Mouse (Mus musculus) cerebellum, adult 2 months (tissue): ENCODE measurements around the gene Eno3. TPM values are rescaled to one million over a fixed set of nuclear protein-coding genes. Genes with fewer than 3 reads are reported as not detected.

Experiments used
- DNase-seq, 2 experiments: peaks; one replicate each; pipeline ENCODE4 v3.0.0; 2021
- H3K27ac ChIP-seq: fragments of 200-500 bp; 2 replicates; pipeline ENCODE4 v1.5.1; 2012; ENCODE audit warnings: low read length, control low read depth, inconsistent platforms; ENCODE audit not compliant: insufficient read depth
- H3K27me3 ChIP-seq: fragments of 200-500 bp; 2 replicates; pipeline ENCODE4 v1.6.1; 2012; ENCODE audit warnings: inconsistent platforms, mild to moderate bottlenecking, low read length, moderate library complexity; ENCODE audit not compliant: control insufficient read depth, insufficient read depth
- H3K4me1 ChIP-seq: fragments of 200-500 bp; 2 replicates; pipeline ENCODE4 v1.6.1; 2011; ENCODE audit warnings: low read length; ENCODE audit not compliant: control insufficient read depth, insufficient read depth
- H3K4me3 ChIP-seq: fragments of 200-500 bp; replicated peaks from 2 replicates; pipeline ENCODE3; 2011; ENCODE audit warnings: mild to moderate bottlenecking, low read depth, low read length, control low read depth; ENCODE audit not compliant: insufficient read depth
- CTCF ChIP-seq: fragments of 200-500 bp; IDR thresholded peaks from 2 replicates; pipeline ENCODE4 v1.5.1; 2011; ENCODE audit warnings: low read depth, mild to moderate bottlenecking, control low read depth, low read length, moderate library complexity, borderline replicate concordance; ENCODE audit not compliant: insufficient read depth
- POLR2A ChIP-seq: fragments of 200-500 bp; IDR thresholded peaks from 2 replicates; pipeline ENCODE4 v1.6.1; 2011; ENCODE audit warnings: low read length, control low read depth, borderline replicate concordance; ENCODE audit not compliant: insufficient read depth
- WGBS: fragments of 180-500 bp; shearing (Covaris S2); methylation state at CpG from one replicate; pipeline ENCODE4 v1.1.7; 2018; 5-methylcytosine and 5-hydroxymethylcytosine counted together
- polyA plus RNA-seq: library from polyadenylated mRNA; depleted of rRNA; stranded (reverse); fragments of >200 nt; gene quantifications from 2 replicates; pipeline ENCODE4 v1.2.3, GENCODE M21; 2012

Gene Eno3
- polyA plus RNA-seq, 1 experiment: 35.0 TPM

DNA sequence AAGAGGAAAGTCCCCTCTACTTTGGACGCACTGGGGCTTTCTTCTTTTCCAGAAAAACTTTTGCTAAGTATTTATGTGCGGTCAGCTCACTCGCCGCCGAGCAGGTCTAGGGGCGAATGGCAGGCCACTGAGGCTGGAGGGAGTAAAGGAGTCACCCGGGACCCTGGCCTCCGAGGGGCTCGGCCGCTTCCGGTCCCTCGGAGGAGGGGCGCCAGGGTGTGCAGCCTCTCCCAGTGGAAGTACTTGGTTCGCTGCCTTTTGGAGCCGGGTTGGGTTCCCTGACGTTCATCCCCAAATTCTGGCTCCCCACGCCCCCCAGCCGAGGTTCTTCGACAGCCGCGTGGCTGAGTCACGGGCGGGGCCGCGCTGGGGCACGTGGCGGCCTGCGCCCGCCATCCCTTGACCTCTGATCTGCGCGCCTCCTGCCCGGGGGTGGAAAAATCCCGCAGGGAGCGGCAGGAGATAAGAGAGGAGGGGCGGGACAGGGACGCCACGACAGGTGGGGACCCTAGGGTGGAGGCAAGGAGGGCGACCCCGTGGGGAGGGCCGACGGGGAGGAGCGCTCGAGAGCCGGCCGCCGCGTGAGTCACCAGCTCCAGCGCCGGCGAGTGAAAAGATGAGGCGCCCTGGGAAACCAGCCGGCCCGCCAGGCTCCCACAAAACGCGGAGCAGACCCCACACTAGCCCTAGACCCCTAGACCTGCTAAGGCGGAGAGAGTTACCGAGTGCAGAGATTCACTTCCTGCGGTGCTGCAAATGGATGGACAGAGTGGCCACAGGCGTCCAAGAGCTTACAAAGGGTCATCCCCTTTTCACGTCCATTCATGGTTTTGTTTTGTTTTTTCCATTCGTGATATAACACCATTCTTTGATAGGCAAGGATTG is 1.2 kb upstream of the Eno3 start:
- TF ChIP-seq CTCF: no peak
- no peak for TF ChIP-seq POLR2A
- Histone ChIP-seq H3K27ac (peak overlapping the region; percentile 70; the same call in 1 of the 2 replicates), H3K4me1 (peaks cover 9% of the 10 kb centered on the region), H3K27me3 (no peaks in the 10 kb centered on the region), H3K4me3 (peak overlapping the region; percentile 99)
- DNase-seq: peak in 1 of 2 experiments; percentile 54
- WGBS: 1% methylated on average over 61 of the region's 61 CpGs

GRCm38 (mm10) chr11:70656456-70656927 is 510 bp upstream of the Eno3 start:
- peak in 1 of 2 experiments; percentile 42 for DNase-seq
- Histone ChIP-seq H3K4me3 (peak overlapping the region; percentile 99), H3K4me1 (peaks cover 9% of the 10 kb centered on the region), H3K27me3 (no peaks in the 10 kb centered on the region), H3K27ac (no peak overlapping the region)
- TF ChIP-seq CTCF: no peak
- TF ChIP-seq POLR2A: no peak
- WGBS: 19% methylated on average over 16 of the region's 16 CpGs

DNA sequence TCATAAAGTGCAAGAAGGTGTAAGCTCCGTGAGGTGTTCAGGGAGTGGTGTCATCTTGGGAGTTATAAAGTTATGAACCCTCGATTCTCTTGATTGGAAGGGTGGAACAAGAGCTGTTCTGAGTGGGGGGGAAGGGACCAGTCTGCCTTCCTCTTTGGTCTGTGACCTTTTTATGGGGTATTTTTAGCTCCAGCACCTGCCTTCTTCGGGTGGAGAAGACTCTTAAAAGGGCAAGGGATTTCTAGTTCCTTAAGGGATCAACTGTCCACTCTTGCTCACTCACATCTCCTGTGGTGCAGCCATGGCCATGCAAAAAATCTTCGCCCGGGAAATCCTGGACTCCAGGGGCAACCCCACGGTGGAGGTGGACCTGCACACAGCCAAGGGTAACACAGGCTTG is 571 bp downstream of the Eno3 start:
- DNase-seq: no peak
- no peak overlapping the region for H3K4me3 ChIP-seq
- peaks cover 9% of the 10 kb centered on the region for H3K4me1 ChIP-seq
- TF ChIP-seq POLR2A: no peak
- no peak for TF ChIP-seq CTCF
- WGBS: 39% methylated on average over 6 of the region's 6 CpGs
- H3K27me3 ChIP-seq: no peaks in the 10 kb centered on the region
- H3K27ac ChIP-seq: no peak overlapping the region

GRCm38 (mm10) chr11:70657991-70658390 is 989 bp downstream of the Eno3 start:
- H3K4me3 ChIP-seq: no peak overlapping the region
- WGBS: 61% methylated on average over 9 of the region's 9 CpGs
- peaks cover 6% of the 10 kb centered on the region for H3K4me1 ChIP-seq
- no peaks in the 10 kb centered on the region for H3K27me3 ChIP-seq
- TF ChIP-seq POLR2A (no peak), CTCF (no peak)
- no peak overlapping the region for H3K27ac ChIP-seq
- DNase-seq: no peak

DNA sequence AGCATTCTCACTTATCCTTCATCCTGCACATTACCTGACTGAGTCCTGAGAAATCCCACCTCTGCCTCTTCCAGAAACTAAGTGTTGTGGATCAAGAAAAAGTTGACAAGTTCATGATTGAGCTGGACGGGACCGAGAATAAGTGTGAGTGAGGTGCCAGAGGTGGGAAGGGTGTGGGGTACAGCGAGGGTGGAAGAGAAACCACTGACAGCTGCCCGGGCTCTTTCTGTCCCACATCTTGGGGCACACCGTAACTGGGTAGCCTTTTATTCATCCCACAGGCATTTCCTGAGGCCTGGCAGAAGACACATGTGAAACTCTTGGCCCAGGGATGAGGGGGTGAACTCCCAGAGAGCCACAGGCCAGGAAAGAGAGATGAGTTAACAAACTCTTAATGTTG is 1.5 kb downstream of the Eno3 start:
- H3K27me3 ChIP-seq: no peaks in the 10 kb centered on the region
- 89% methylated on average over 5 of the region's 5 CpGs for WGBS
- no peak overlapping the region for H3K4me3 ChIP-seq
- H3K27ac ChIP-seq: no peak overlapping the region
- DNase-seq: no peak
- peaks cover 6% of the 10 kb centered on the region for H3K4me1 ChIP-seq
- no peak for TF ChIP-seq POLR2A

- Histone ChIP-seq H3K4me3 (no peak overlapping the region), H3K4me1 (peaks cover 6% of the 10 kb centered on the region), H3K27me3 (no peaks in the 10 kb centered on the region), H3K27ac (no peak overlapping the region)
- TF ChIP-seq POLR2A (no peak), CTCF (no peak)
- 76% methylated on average over 8 of the region's 8 CpGs for WGBS
- DNase-seq: no peak
Observed at GRCm38 (mm10) chr11:70658942-70659341, 1.9 kb downstream of the Eno3 start.

- Histone ChIP-seq H3K4me1 (peaks cover 6% of the 10 kb centered on the region), H3K27me3 (no peaks in the 10 kb centered on the region), H3K4me3 (no peak overlapping the region), H3K27ac (no peak overlapping the region)
- no peak for DNase-seq
- WGBS: 89% methylated on average over 8 of the region's 8 CpGs
- TF ChIP-seq POLR2A (no peak), CTCF (no peak)
Observed at GRCm38 (mm10) chr11:70660571-70660970, 3.6 kb downstream of the Eno3 start.

DNA sequence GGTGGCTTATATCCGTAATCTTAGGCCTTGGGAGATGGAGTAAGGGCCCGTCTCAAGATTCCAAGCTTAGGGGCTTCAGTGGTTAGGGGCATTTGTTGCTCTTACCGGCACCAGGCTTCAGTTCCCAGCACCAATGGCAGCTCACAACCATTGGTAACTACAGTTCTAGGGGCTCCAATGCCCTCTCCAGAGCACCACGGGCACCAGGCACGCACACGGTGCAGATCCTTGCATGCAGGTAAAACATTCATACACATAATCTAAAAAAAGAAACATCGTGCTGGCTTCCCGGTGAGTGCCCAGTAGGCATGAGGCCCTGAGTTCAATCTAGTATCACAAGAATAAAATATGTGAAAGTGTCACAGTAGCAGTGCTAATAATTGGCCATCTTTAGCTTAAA is 6.1 kb downstream of the Eno3 start:
- Histone ChIP-seq H3K27me3 (no peaks in the 10 kb centered on the region), H3K27ac (no peak overlapping the region), H3K4me1 (no peaks in the 10 kb centered on the region; the same call in 1 of the 2 replicates), H3K4me3 (no peak overlapping the region)
- DNase-seq: no peak
- TF ChIP-seq CTCF: no peak
- no peak for TF ChIP-seq POLR2A
- WGBS: 90% methylated on average over 8 of the region's 8 CpGs
